Mouse (Mus musculus) neutrophil, adult 5-6 weeks (primary cell): ENCODE data around the gene Mink1. TPM values are rescaled to one million over a fixed set of nuclear protein-coding genes. Genes with fewer than 3 reads are reported as not detected.

Source experiments
- ATAC-seq: fragments of 151-379, 151-347 bp; 2 replicates; pipeline ENCODE4 v1.8.0; 2017; ENCODE audit warnings: mild to moderate bottlenecking, moderate TSS enrichment; ENCODE audit not compliant: insufficient number of reproducible peaks, poor library complexity, low FRiP score, severe bottlenecking; ENCODE audit errors: extremely low read depth
- total RNA-seq: library from RNA; stranded (forward); fragments of 200-1000 nt; gene quantifications from 2 replicates; pipeline ENCODE4 v1.2.3, GENCODE M21; 2017

Mink1 gene
- total RNA-seq, 1 experiment from 2014 or later: 21.8 TPM

- no peak for ATAC-seq
These were observed 56.4 kb downstream of the Mink1 start, which contains the start of gene Chrne for GRCm38 (mm10) chr11:70619101-70619500. Chrne (minus strand) TSS chr11:70619216.

- peak; percentile 44 for ATAC-seq
These were observed 59.5 kb downstream of the Mink1 start for GRCm38 (mm10) chr11:70621972-70622814.

GRCm38 (mm10) chr11:70623053-70623742 is 60.5 kb downstream of the Mink1 start:
- no peak for ATAC-seq

GRCm38 (mm10) chr11:70625473-70625872 is 62.8 kb downstream of the Mink1 start:
- peak; percentile 60; the same call in 1 of the 2 replicates for ATAC-seq

- no peak for ATAC-seq
These were observed 64.2 kb downstream of the Mink1 start for GRCm38 (mm10) chr11:70626877-70627276.

- no peak for ATAC-seq
These were observed 65.8 kb downstream of the Mink1 start for GRCm38 (mm10) chr11:70628431-70628830.

GRCm38 (mm10) chr11:70629557-70629956 is 66.9 kb downstream of the Mink1 start:
- ATAC-seq: peak; percentile 44; the same call in 1 of the 2 replicates

- ATAC-seq: no peak
These were observed 67.4 kb downstream of the Mink1 start for GRCm38 (mm10) chr11:70630129-70630528.

GRCm38 (mm10) chr11:70635601-70636000 is 72.9 kb downstream of the Mink1 start:
- no peak for ATAC-seq

- no peak for ATAC-seq
These were observed 75.1 kb downstream of the Mink1 start for GRCm38 (mm10) chr11:70637764-70638163.

GRCm38 (mm10) chr11:70638293-70638692 is 75.6 kb downstream of the Mink1 start:
- ATAC-seq: no peak

- no peak for ATAC-seq
These were observed 76.1 kb downstream of the Mink1 start, which contains the start of gene Gp1ba for GRCm38 (mm10) chr11:70638714-70639278. Gp1ba (plus strand) TSS chr11:70639122.

GRCm38 (mm10) chr11:70639976-70640375 is 77.3 kb downstream of the Mink1 start:
- no peak for ATAC-seq

- ATAC-seq: no peak
These were observed 78.6 kb downstream of the Mink1 start for GRCm38 (mm10) chr11:70641241-70641640.

- no peak for ATAC-seq
These were observed 80.4 kb downstream of the Mink1 start for GRCm38 (mm10) chr11:70643051-70643450.

- ATAC-seq: no peak
These were observed 82.0 kb downstream of the Mink1 start for GRCm38 (mm10) chr11:70644564-70645103.

GRCm38 (mm10) chr11:70645461-70646258 is 83.0 kb downstream of the Mink1 start:
- no peak for ATAC-seq

- ATAC-seq: no peak
These were observed 83.5 kb downstream of the Mink1 start for GRCm38 (mm10) chr11:70646259-70646555.
